Mouse (Mus musculus): ENCODE data around the gene Ankrd49.

- no peak for TF ChIP-seq CTCF (IDR thresholded peaks at IDR 0.05 in 2 of 3, conservative IDR thresholded peaks at IDR 0.05 in 1 of 3; ENCODE audit: control insufficient read depth in 1 of 3, insufficient read depth in 1 of 3, low read depth in 2 of 3, low read length in 3 of 3, poor library complexity in 1 of 3, severe bottlenecking in 1 of 3)
- TF ChIP-seq MAX (IDR thresholded peaks at IDR 0.05; ENCODE audit: low read length) = no peak
- no peak for TF ChIP-seq KAT2A (conservative IDR thresholded peaks at IDR 0.05; ENCODE audit: low read depth, low read length)
- no peak for TF ChIP-seq GATA1 (IDR thresholded peaks at IDR 0.05; ENCODE audit: low read depth, low read length)
Measured at GRCm38 (mm10) chr9:14753947-14754346, 30.7 kb downstream of the Ankrd49 start.

All from MEL (cell line).